Mouse (Mus musculus): ENCODE measurements around the gene Gm6880.
"Not testable (repeated sequence)": the region's sequence is repeated elsewhere in the genome, so short reads cannot be mapped to it uniquely, and the experiment has no call there.

The Gm6880 gene

GRCm38 (mm10) chrX:74481349-74481885 lies at the start of gene Gm6880:
Gene Gm6880, minus strand, starts transcription at chrX:74481399.
- DNase-seq (ENCODE audit: low read depth, low spot score), result not testable (repeated sequence)

- DNase-seq (ENCODE audit: low read depth, low spot score), result not testable (repeated sequence)
These were observed 36.3 kb upstream of the Gm6880 start for GRCm38 (mm10) chrX:74517461-74517860.

GRCm38 (mm10) chrX:74497131-74497530 lies 15.9 kb upstream of the Gm6880 start:
- no peak for DNase-seq (ENCODE audit: low read depth, low spot score)

GRCm38 (mm10) chrX:74452773-74453172 lies 28.4 kb downstream of the Gm6880 start:
- no peak for DNase-seq (ENCODE audit: low read depth, low spot score)

- no peak for DNase-seq (ENCODE audit: low read depth, low spot score)
These were observed 29.9 kb downstream of the Gm6880 start for GRCm38 (mm10) chrX:74451157-74451912.

Data from brain, embryonic 18.5 days (tissue).